Comparison of ENCODE assay signal across 8 mouse cellular contexts in genomic region chr5:129584583-129585541, GRCm38 (mm10). TPM values are rescaled to one million over a fixed set of nuclear protein-coding genes. Genes with fewer than 3 reads are reported as not detected.
A peak's percentile ranks its signal among the peaks of the same experiment; 100 is the strongest.
DNase-seq lines count a peak whose midpoint lies in the region; ATAC-seq and TF ChIP-seq lines count a peak whose summit lies in the region.

No protein-coding gene starts in this region.

- WGBS in heart, embryonic 15.5 days = under 1% methylated on average over 76 of the region's 76 CpGs
- WGBS in limb, embryonic 13.5 days = under 1% methylated on average over 73 of the region's 76 CpGs
- WGBS in midbrain, postnatal 0 days = under 1% methylated on average over 64 of the region's 76 CpGs

- peak; percentile 3 for DNase-seq in MEL-GATA-1-ER (ENCODE audit: extremely low read depth, low read depth)
- peak; percentile 72 to 73 for DNase-seq in cerebellum, postnatal 25 days
- DNase-seq in midbrain, postnatal 0 days (ENCODE audit: low spot score) = peak; percentile 41
- DNase-seq in testis, postnatal 10 days (ENCODE audit: low spot score) = peak; percentile 59

- peak overlapping the region; percentile 97 for H3K4me2 ChIP-seq in heart, embryonic 15.5 days
- peak overlapping the region; percentile 100 for H3K4me2 ChIP-seq in limb, embryonic 13.5 days (replicated peaks)
- peak overlapping the region; percentile 74 for H3K4me2 ChIP-seq in midbrain, postnatal 0 days (ENCODE audit: low read depth, low read length, poor library complexity, severe bottlenecking)

- H3K4me1 ChIP-seq in erythroblast, embryonic 14.5 days (ENCODE audit: control insufficient read depth) = peaks cover 28% of the 10 kb centered on the region
- H3K4me1 ChIP-seq in heart, embryonic 15.5 days (replicated peaks) = peaks cover 25% of the 10 kb centered on the region
- H3K4me1 ChIP-seq in limb, embryonic 13.5 days = peaks cover 29% of the 10 kb centered on the region
- H3K4me1 ChIP-seq in midbrain, postnatal 0 days (ENCODE audit: insufficient read depth, low read length) = peaks cover 4% of the 10 kb centered on the region; the same call in 1 of the 2 replicates

- peak; percentile 14; the same call in 1 of the 2 replicates for TF ChIP-seq CTCF in midbrain, postnatal 0 days (IDR thresholded peaks at IDR 0.05)

- no peaks in the 10 kb centered on the region; the same call in 1 of the 2 replicates for H3K9me3 ChIP-seq in erythroblast, embryonic 14.5 days (ENCODE audit: control insufficient read depth, low read length)
- H3K9me3 ChIP-seq in heart, embryonic 15.5 days (replicated peaks) = no peaks in the 10 kb centered on the region
- H3K9me3 ChIP-seq in limb, embryonic 13.5 days = no peaks in the 10 kb centered on the region
- no peaks in the 10 kb centered on the region for H3K9me3 ChIP-seq in midbrain, postnatal 0 days (ENCODE audit: low read length)

- H3K36me3 ChIP-seq in erythroblast, embryonic 14.5 days (ENCODE audit: control insufficient read depth) = no peaks in the 10 kb centered on the region
- H3K36me3 ChIP-seq in heart, embryonic 15.5 days = no peaks in the 10 kb centered on the region
- H3K36me3 ChIP-seq in limb, embryonic 13.5 days = no peaks in the 10 kb centered on the region
- H3K36me3 ChIP-seq in midbrain, postnatal 0 days (ENCODE audit: insufficient read depth, low read length) = no peaks in the 10 kb centered on the region

- peak overlapping the region; percentile 61 for H3K9ac ChIP-seq in heart, embryonic 15.5 days
- H3K9ac ChIP-seq in limb, embryonic 13.5 days = peak overlapping the region; percentile 73
- H3K9ac ChIP-seq in midbrain, postnatal 0 days (replicated peaks; ENCODE audit: low read length, poor library complexity, severe bottlenecking) = peak overlapping the region; percentile 70

- H3K27ac ChIP-seq in heart, embryonic 15.5 days = no peak overlapping the region
- no peak overlapping the region for H3K27ac ChIP-seq in limb, embryonic 13.5 days
- peak overlapping the region; percentile 44; the same call in 1 of the 2 replicates for H3K27ac ChIP-seq in midbrain, postnatal 0 days (ENCODE audit: low read depth, low read length)

- peak overlapping the region; percentile 64 for H3K4me3 ChIP-seq in erythroblast, embryonic 14.5 days (replicated peaks)
- peak overlapping the region; percentile 63 for H3K4me3 ChIP-seq in heart, embryonic 15.5 days
- peak overlapping the region; percentile 69 for H3K4me3 ChIP-seq in limb, embryonic 13.5 days
- peak overlapping the region; percentile 63 for H3K4me3 ChIP-seq in midbrain, postnatal 0 days (ENCODE audit: low read depth, low read length)

- ATAC-seq in erythroblast, adult 5-6 weeks (replicated peaks; ENCODE audit: low FRiP score, poor library complexity, severe bottlenecking) = no peak
- 0 out of 2 replicates have a peak, but pooled peaks have one; percentile 12 for ATAC-seq in heart, embryonic 15.5 days (replicated peaks; ENCODE audit: insufficient number of reproducible peaks, insufficient read depth, low FRiP score, low read depth)
- ATAC-seq in limb, embryonic 13.5 days (ENCODE audit: low FRiP score, low read depth) = no peak
- peak; percentile 24; the same call in 1 of the 2 replicates for ATAC-seq in midbrain, postnatal 0 days (ENCODE audit: low FRiP score)

- peaks cover 93% of the 10 kb centered on the region for H3K27me3 ChIP-seq in erythroblast, embryonic 14.5 days (ENCODE audit: control insufficient read depth)
- H3K27me3 ChIP-seq in heart, embryonic 15.5 days = peaks cover 82% of the 10 kb centered on the region
- H3K27me3 ChIP-seq in limb, embryonic 13.5 days = peaks cover 79% of the 10 kb centered on the region
- peaks cover 4% of the 10 kb centered on the region; the same call in 1 of the 2 replicates for H3K27me3 ChIP-seq in midbrain, postnatal 0 days (ENCODE audit: insufficient read depth, low read length)

RNA-seq across cellular contexts. Expression of gene Mmp17, which starts 0.9 kb away (rescaled TPM):
- 0.01 and 0.07 TPM in 2 replicates for polyA plus RNA-seq in erythroblast, embryonic 14.5 days (2012)
- total RNA-seq in erythroblast, adult 5-6 weeks (2015; ENCODE audit: low replicate concordance) = 0.63 TPM in 1 of 2 replicates, not detected in the other
- total RNA-seq in erythroblast, adult 5-6 weeks (2017; ENCODE audit: low replicate concordance) = 0.43 TPM in 1 of 2 replicates, not detected in the other
- 1.3 and 2.0 TPM in 2 replicates for polyA plus RNA-seq in heart, embryonic 15.5 days (2015; fragmentation: Nextera tagmentation; extraction: Ambion mirVana)
- polyA plus RNA-seq in limb, embryonic 13.5 days (2015; fragmentation: Nextera tagmentation; extraction: Ambion mirVana) = 1.6 and 2.1 TPM in 2 replicates
- total RNA-seq in midbrain, postnatal 0 days (2014; rRNA removed) = 22.9 and 24.6 TPM in 2 replicates
- 10.0 and 11.6 TPM in 2 replicates for polyA plus RNA-seq in midbrain, postnatal 0 days (2015; fragmentation: Nextera tagmentation; extraction: Ambion mirVana)

Comparison
In these comparisons a context has a peak if more than half of its experiments do, and no peak if none do; other contexts are left out.
1. ATAC-seq: peak in heart, embryonic 15.5 days (single experiment) and midbrain, postnatal 0 days (single experiment); none in erythroblast, adult 5-6 weeks (single experiment) and limb, embryonic 13.5 days (single experiment).
2. DNase-seq: peak in every context shown above with its lines; median percentile 72 in cerebellum, postnatal 25 days; 59 in testis, postnatal 10 days; 41 in midbrain, postnatal 0 days; 3 in MEL-GATA-1-ER.
3. Peak in every context shown above with its lines, with median percentiles within 50 percentile points of each other: H3K4me3 ChIP-seq, H3K4me2 ChIP-seq and H3K9ac ChIP-seq.